Mouse (Mus musculus) thymus, adult 2 months (tissue): ENCODE measurements around the gene Stra6.

Experiments used
- CTCF ChIP-seq: fragments of 200-500 bp; IDR thresholded peaks from 2 replicates; pipeline ENCODE4 v1.5.1; 2012; ENCODE audit warnings: mild to moderate bottlenecking, control low read depth, low read length, moderate library complexity, borderline replicate concordance; ENCODE audit not compliant: control insufficient read depth, poor library complexity, insufficient read depth; ENCODE audit errors: extremely low read depth
- POLR2A ChIP-seq: fragments of 200-500 bp; IDR thresholded peaks from 2 replicates; pipeline ENCODE4 v1.6.1; 2012; ENCODE audit warnings: mild to moderate bottlenecking, low read length, control low read depth, moderate library complexity; ENCODE audit not compliant: control insufficient read depth, poor library complexity, insufficient read depth; ENCODE audit errors: extremely low read depth

GRCm38 (mm10) chr9:58125811-58126210, 62.2 kb downstream of the Stra6 start:
- no peak for TF ChIP-seq CTCF
- no peak for TF ChIP-seq POLR2A
